Mouse (Mus musculus): ENCODE data around the gene Kirrel3.

Gene Kirrel3

DNA sequence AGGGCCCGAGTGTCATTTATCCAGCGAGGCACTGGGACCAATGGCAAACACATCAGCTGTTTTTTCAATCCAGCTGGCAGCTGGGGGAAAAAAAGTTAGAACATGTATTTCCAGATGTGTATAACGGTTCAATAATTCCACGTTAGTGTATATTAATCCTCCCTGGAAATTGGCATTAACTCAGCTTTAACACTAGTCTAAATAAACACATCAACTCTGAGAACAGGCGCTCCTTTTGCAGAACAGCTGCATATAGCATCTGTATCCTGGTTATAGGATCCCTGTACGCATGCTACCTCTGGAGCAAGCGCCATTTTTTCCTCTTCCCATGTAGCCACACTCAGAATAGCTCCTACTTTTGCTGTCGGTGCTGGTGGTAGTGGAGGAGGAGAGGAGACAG lies 119.8 kb downstream of the Kirrel3 start:
- DNase-seq = no peak

DNA sequence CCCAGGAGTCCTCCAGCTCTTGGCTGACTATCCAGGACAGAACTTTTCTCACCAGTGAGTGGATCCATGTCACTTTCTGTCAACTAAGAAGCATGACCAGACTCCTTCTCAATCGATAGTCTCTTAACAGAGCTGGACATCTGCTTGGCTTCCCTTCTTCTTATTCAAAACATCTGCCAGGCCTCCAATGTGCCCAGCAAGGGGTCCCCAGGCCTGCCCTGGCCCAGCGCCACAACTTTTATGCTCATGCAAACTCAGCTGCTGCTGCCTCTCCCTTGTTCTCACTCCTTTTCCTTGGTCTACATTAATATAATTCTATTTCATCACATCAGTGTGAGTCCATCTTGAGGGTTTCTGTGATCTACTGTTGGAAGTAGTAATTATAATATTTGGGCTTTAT lies 122.3 kb downstream of the Kirrel3 start:
- DNase-seq = no peak

DNA sequence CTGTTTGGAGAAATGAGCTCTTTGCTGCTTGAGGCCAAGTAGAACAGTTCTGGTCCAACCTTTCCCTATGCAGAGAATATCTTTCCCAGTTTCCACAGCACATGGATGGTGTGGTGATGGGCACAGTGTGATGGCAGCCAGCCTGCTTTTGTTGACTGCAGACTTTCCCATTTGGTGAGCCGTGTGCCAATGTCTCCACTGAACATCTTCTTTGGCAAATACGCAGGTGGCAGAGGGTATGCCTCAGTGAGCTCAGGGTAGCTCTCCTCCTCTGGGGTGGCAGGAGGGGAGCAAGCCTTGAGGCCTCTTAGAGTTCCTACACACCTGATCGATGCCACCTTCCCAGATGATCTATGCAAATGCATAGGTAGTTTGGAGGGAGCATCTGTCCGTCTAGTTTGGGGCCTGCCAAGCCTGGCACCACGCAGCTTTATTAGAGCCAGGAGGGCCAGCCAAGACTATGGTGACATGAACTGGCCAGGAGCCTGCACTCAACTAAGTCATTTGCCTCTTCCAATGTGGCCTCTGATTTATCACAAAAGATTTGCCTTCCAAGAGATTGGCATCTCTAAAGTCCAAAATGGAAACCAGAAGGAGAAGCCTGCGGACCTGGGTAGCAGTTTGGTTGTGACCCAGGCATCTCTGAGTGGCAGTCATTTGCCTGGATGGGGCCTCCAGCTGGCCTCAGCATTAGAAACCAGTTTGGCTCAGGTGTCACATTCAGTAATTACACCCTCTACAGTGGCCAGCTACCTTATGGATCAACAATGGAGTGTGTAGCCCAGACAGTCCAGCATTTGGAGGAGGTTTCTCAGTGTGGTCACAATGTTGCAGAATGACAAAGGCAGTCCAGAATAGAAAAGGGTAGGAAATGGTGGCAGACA lies 127.4 kb downstream of the Kirrel3 start:
- DNase-seq = no peak

DNA sequence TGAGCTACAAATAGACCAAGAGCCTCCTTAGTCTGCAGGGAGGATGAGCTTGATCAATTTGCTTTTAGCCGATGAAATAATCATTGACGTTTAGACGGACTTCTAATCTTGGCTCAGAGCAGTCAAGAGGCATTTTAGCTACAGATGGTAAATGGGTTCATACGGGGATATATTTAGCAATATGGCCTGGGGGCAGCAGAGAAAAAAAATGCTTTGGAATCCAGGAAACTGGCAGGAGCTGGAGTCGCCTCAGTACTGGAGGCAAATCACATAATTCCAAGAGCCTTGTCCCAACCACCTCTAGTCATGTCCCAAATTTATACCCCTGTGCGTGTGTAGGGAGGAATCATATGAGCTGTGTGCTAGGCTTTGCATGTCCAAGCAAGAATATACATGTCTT lies 132.4 kb downstream of the Kirrel3 start:
- DNase-seq = no peak

DNA sequence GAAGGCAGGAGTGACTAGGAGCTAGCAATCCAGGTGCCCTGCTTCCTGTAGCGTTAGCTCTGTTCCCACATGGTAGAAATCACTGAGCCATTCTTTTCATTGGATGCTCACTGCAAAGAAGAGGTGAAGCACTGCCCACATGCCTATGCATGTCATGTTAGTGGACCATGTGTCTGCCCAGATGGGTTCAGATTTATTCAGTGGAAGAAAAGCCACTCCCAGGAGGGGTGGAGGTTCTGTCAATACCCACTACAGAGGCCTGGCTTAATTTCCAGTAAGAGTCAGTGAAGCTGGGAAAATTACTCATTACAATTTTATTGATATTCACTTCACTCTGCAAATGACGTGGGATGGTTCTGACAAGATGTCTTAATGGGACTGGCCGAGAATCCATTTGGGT lies 134.2 kb downstream of the Kirrel3 start:
- no peak for DNase-seq

DNA sequence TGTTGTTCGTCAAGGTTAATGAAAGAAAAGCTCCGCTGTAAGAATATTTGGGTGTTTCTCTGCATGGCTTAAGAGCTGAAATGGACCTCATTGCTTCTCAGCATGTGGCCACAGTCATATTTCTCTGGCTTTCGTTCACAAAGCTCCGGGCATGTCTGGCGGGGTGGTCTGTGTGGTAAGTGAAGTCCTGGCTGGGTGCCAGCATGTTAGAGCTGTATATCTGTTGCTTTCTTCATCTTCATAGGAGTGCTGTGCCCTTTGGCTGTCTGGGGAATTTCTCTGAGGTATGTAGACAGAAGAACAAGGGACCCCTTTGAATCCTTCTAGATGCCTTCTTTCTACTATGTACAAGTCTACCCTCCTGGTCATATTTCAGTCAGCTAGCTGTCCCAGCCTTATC lies 137.8 kb downstream of the Kirrel3 start:
- no peak for DNase-seq

DNA sequence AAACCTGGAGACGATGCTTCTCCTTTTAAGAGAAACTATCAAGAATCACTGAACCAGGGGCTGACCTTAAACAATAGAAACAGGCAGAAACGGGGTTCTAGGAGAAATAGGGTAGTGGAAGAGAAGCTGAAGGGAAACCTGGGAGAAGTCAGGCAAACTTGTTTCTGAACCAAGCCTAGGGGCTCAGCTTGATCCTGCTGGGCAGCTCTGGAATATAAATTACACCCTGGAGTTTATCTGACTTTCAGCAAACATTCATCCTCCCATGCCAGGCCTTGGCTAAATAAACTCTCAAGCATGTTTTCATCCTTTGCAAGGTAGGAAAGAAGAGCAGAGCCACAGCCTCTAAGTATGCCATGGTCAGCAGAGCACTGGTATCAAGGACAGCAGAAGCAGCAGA lies 138.3 kb downstream of the Kirrel3 start:
- DNase-seq = no peak

DNA sequence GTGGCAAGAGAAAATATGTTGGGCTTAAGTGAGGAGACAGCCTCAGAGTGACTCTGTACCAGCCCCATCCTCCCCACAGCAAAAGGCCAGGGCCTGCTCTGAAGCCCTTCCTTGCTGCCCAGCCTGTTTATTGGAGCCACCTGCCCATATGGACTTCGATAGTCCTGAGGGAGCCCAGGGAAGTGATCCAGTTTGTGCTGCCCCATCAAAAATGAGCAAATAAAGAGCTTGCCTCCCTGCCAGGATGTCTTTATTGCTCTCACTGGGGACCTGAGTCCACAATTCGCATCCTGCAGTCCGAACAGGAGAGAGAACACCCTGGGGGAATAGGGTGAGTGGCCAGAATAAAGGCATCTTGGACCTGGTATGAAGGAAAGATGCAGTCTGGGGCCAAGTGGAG lies 143.1 kb downstream of the Kirrel3 start:
- DNase-seq = no peak

DNA sequence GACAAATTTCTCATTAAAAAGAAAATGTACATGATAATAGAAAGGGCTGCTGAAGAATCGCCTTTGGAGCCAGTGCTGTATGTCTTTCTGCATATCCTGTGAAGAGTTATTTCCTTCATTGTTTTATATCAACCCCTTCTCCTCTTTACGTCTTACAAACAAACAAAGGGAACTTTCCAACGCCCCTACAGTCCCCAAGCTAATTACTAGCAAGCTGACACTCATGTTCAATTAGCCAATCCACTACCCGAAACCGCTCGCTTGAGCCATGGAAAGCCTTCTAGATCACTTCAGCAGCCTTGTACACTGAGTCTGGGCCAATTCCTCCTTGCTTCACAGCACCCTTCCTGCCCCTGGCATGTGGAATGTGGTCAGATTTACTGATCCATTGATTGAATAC lies 150.0 kb downstream of the Kirrel3 start:
- DNase-seq = no peak

DNA sequence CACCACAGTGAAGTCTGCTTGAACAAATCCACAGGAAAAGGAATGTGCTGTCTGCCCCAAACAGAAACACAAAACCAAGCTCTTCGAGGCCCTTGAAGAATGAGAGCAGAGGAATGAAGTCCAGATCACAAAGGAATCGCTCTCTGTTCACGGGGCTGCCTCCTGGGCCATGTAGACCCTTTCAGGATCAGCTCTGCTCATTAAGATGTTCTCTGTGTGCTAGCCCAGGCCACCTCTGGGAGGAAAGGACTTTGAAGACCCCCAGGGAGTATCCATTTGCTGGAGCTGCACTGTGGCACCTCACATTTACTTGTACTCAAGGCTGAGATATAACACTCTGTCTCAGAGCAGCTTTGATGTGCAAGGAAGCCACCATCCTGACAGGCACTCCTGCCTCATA lies 158.2 kb downstream of the Kirrel3 start:
- DNase-seq = no peak

DNA sequence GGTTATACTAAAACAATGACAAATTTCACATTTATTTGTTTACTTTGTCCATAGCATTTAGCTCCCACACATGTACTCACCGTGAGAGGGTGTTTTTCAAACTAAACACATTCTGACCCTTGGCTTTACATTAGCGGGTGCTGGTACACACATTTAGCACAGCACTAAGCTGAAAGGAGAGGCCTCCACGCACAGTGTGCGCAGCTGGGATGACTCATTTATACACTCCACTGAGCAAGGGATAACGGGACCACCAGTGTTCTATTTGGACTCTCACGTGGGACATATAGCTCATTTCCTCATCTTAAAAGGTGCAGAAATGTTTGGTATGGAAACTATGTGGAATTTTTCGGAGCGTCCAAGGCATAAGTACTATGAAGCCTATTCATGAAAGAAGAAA lies 158.7 kb downstream of the Kirrel3 start:
- no peak for DNase-seq

DNA sequence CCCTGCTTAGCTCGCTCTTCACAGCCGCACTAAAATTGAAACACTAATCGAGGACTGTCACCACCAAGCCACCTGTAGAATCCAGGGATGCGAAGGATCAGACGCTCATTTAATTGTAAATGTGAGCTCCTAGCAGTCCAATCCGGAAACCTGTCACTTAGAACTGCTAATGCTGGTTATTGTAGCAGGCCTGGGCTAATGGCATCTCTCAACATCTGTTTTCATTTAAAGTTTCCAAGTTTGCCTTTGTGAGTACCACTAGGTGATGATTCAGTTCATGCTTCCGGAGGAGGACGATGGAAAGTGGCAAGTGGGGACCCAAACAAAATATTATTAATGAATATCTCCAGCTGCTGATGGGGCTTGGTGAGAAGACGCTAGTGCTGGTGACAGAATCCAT lies 161.1 kb downstream of the Kirrel3 start:
- no peak for DNase-seq

DNA sequence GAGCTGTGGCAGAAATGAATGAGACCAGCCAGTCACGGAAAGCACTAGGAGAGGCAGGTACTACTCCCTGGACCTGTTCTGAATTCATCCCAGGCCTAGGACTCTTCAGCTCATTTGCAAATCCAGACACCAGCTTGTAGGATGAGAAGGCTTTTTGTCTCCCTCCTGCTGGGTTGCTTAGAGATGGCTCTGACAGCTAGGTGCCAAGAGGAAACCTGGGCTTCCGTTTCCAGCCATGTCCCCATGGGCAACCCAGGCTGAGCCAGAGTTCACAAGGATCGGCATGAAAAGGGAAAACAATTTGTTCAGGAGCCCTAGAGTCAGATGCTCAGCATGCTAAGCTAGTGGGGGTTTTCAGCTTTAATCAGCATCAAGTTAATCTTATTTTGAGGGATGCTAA lies 166.6 kb downstream of the Kirrel3 start:
- DNase-seq = no peak

DNA sequence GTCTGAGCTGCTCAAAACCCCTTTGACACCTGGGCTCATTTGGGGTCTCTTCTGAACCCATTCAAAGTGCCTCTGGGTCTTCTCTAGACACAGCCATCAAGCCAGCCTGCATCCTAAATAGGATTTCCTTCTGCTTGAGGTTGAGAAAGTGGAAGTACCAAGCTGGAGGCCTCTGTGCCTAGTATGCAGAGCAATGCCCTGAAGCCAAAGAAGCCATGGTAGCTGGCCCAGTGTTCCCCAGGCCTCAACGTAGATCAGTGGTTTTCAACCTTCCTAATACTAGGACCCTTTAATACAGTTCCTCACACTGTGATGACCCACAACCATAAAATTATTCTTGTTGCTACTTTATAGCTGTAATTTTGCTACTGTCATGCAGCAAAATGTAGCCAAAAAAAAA lies 167.4 kb downstream of the Kirrel3 start:
- no peak for DNase-seq

DNA sequence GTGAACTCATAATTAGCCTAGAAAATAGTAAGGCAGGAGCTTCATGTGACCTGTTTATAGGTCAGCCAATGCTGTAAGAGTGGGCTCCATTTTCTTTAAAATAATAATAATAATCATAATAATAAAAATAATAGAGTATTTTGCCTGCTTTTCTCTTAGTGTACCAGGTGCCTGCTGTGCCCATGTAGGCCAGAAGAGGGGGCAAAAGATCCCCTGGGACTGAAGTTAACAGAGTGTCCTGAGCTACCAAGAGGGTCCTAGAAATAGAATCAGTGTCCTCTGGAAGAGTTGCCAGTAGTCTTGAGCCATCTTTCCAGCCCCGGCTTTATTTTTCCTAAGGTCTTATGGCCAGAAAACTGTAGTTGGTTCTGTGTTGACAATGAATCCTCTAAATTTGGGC lies 174.9 kb downstream of the Kirrel3 start:
- no peak for DNase-seq

DNA sequence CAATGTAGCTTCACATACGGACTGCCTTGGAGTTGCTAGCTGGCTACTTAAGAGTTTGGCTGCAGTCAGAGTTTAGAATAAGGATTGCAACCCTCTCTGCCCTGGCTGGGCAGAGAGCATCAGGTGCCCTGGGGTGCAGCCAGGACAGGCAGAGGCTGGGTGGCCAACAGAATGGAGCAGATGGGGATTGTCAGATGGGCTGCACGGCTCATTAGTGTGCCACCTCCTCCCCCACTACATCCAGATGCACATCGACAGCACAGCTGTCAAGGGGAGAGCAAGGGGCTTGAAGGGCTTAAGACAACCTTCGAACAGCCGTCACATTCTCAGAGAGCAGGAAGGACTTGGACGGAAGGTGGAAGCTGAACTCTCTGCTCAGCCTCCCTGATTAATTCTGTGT lies 177.7 kb downstream of the Kirrel3 start:
- DNase-seq = no peak

DNA sequence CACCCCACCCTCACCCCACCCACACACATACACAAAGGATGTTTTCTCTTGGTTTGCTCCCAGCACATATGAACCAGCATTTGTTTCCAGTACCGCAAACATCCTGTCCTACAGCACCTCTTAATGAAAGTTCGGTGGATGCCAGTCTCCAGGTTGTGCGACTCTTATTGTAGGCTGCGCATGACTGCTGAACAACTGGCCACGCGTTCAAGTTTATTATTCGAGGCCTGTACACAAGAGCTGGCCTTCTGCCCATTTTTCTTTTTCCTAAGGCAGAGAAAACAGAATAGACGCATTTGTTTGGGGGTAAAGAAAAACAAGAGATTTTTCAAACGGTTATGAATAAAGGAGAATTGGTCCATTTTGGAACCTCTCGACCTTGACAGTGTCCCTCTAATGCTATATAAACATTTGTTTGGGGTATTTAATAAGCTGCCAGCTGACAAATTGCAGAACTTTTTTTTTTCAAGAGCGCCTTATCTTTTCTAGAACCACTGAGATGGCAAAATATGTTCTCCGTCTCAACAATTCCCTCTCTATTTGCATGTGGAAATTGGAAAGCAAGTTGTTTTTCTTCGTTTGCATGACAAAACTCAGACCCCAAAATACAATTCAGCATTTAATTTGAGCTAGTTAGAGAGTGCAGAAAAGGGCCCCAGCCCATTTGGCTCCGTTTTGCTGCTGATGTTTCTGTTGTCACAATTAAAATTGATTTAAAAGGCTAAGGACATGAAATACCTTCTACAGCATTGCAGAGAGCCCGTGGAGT lies 179.9 kb downstream of the Kirrel3 start:
- DNase-seq = no peak

DNA sequence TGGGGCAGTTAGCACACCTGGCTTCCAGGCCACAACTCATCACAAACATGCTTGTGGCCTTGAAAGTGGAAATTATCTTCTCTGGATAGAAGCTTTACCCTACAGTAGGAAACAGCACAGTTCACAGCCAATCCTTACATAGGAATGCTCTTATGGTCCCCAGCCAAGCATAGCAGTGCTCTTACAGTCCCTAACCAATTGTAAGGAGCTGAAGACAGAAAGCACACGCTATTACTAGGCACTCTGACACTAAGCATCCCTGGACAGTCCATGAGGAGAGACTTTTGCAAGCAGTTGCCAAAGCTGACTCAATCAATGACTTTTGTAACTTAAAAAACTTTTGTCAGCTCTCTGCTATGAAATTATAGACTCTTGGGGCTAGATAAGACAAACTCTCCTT lies 181.5 kb downstream of the Kirrel3 start:
- DNase-seq = no peak

DNA sequence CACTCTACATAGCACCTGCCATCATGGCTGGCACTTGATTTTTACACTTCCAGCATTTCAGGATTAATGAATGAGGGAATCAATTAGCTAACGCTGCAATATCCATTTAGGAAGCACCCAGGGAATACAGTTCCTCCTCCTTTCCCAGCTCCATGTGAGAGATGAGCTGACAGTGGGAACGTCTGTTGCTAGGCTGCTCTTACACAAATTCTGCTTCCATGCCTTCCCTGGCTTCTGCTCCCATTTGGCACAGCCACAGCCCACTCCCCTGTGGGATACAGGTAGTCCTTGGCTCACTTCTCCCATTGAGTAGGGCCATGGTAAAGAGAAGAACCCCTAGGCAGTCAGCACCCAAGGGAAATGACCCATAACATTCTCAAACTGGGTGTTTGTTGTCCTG lies 185.2 kb downstream of the Kirrel3 start:
- no peak for DNase-seq

DNA sequence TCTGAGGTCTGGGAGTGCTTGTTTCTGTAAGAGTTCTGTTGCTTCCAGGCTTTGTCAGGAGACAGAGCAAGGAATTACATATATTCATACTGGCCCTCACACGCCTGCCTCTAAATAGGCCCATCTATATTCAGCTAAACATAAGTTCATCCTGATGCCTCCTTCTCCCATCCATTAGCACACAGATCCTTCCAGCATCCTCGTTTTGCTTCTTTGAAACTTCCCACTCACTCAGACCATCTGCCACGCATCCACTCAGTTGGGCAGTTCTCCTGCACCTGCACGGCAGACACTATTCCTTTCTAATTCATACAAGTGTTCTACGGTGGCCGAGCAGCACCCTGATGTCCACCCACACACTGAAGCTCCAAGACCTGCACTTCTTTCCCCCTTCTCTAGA lies 201.1 kb downstream of the Kirrel3 start:
- no peak for DNase-seq

DNA sequence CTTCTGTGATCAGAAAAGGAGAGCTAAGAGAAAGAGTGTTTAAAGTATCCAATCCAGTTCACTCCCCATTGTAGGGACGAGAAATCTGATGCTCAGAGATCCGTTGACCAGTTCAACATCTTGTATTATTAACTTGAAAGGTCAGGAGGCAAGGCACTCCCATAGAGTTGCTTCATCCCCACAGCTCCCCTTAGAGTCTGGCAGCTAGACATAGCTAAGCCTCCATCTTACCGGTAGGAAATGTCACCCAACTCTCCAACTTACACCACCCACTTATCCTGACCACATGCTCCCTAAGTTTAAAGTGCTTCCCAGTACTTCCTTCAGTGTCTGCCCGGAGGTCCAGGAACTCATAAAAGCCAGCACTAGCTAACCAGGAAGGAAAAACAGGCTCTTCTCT lies 202.7 kb downstream of the Kirrel3 start:
- no peak for DNase-seq

DNA sequence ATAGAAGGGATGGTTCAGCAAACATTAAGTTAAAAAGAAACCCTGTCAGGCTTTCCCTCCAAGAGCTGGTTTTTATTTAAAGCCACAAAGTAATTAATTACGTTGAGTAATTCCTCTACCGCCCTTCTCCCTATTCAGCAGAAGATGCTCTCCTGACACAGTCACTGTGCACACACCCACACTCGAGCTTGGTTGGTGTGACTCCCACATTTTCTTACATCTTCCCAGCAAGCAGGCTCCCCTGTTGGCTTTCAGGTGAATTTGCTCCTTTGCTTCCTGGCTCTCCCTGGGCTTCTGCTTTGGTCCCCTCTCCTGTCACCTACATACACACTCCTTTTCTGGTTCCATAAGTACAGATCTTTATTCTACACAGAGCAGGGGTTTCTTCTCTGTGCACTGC lies 203.7 kb downstream of the Kirrel3 start:
- no peak for DNase-seq

DNA sequence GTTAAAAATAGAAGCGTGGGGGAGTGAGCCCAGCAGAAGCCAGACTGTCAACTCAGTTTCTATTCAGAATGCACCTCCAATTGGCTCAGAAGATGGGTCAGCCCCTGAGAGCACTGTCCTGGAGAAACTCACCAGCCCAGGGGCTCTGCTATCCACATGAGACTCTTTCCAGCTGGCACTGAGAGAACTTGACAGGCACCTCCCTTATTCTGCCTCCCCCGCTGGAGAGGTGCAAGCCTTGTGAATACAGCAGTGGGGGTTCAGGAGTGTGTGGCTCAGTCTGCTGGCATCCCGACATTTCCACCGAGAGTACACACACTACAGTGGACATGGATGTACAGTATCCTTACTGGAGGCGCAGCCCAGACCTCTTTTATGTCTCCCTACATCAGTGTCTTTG lies 210.0 kb downstream of the Kirrel3 start:
- DNase-seq = no peak

DNA sequence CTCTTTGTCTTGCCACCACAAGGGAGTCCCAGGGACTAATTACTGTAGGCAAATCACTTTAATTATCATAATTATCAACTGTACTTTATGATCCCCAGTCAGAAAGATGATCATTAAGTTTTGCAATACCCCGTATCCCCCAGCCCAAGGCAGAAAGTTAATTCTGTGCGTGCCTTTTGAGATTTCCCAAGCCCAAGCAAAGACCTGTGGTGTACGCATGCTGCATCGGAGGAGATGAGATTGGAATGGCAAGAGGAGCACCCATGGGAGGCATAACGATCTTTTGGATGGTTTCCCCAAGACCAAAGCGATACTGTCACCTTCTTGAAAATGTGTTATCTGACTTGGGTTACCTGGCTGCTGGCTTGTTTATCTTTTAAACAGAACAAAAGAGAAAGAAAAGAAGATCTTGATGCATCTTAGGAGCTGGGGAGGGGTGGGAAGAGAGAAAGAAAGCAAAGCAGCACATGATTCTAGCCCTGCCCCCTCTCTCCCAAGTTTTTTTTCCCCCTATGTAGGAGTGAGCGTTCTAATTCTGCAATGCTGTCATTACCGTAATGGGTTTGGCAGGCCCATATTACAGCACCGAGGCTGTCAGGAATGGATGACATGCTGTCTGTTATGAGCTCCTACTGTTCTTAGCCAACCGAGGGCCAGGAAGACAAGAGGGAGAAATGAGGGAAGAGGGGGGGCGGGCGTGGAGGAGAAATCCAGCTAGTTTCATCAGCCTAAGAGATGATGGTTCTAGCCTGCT lies 218.0 kb downstream of the Kirrel3 start:
- no peak for DNase-seq

Measured in thymus, postnatal 14 days (tissue).